Mouse (Mus musculus) bone marrow, adult 2 months (tissue): ENCODE results near the gene Uba7.

Experiments
- CTCF ChIP-seq: fragments of 200-500 bp; IDR thresholded peaks from 2 replicates; pipeline ENCODE4 v1.5.1; 2011; ENCODE audit warnings: low read length, control low read depth; ENCODE audit not compliant: control insufficient read depth, insufficient read depth
- POLR2A ChIP-seq: fragments of 200-500 bp; IDR thresholded peaks from 2 replicates; pipeline ENCODE4 v1.6.1; 2011; ENCODE audit warnings: low read depth, mild to moderate bottlenecking, control low read depth, low read length, borderline replicate concordance; ENCODE audit not compliant: control insufficient read depth

DNA sequence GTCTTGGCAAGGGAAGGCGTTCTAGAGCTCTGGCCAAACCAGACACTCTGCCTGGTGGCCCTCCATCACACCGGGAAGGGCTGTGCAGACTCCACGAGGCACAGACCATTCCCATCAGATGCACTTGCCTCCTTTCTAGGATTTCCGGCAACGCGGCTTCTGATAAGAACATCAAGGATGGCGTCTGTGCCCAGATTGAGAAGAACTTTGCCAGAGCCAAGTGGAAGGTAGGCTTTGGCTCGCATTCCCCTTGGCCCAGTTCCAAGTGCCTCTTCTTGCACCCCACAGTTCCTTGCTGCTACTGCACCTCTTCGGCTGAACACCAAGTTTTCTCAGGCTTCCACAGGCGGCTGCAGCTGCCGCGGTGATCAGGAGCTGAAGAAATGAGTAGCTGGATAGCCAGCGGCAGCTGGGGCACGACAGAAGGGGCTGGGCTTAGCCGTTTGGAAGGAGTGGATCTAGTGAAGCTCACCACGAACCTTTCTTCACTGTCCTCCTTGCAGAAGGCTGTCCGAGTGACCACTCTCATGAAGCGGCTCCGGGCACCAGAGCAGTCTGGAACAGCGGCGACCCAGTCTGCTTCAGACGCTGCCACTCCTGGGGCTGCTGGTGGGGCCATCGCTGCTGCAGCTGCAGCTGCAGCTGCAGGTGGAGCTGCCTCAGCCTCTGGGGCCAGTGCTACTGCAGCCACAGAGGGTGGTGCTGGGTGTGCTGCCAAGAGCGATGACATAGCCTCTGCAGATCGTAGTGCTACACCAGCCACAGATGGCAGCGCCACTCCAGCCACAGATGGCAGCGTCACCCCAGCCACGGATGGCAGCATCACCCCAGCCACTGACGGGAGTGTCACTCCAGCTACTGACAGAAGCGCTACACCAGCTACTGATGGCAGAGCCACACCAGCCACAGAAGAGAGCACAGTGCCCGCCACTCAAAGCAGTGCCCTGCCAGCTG, 27.8 kb upstream of the Uba7 start:
- TF ChIP-seq CTCF (no peak), POLR2A (no peak)
